Mouse (Mus musculus) frontal cortex, postnatal 36 days (tissue): ENCODE data around the gene Tuba1c.
A peak's percentile ranks its signal among the peaks of the same experiment; 100 is the strongest.
"Not testable (repeated sequence)": the region's sequence is repeated elsewhere in the genome, so short reads cannot be mapped to it uniquely, and the experiment has no call there.

Experiments
- DNase-seq, 2 experiments: peaks; one replicate each; pipeline ENCODE4 v3.0.0; 2022; ENCODE audit warnings: low spot score in 2 of 2

Tuba1c gene

GRCm38 (mm10) chr15:99056332-99056731 is 26.6 kb downstream of the Tuba1c start:
- DNase-seq: no peak

GRCm38 (mm10) chr15:99065557-99066165 is 36.0 kb downstream of the Tuba1c start:
- no peak for DNase-seq

- no peak for DNase-seq
Measured at GRCm38 (mm10) chr15:99071988-99072387, 42.3 kb downstream of the Tuba1c start.

GRCm38 (mm10) chr15:99074019-99074599 is 44.4 kb downstream of the Tuba1c start, which contains the start of gene Troap:
Gene Troap, plus strand, starts transcription at chr15:99074575.
- no peak for DNase-seq

- DNase-seq: peak; percentile 98 to 99
Measured at GRCm38 (mm10) chr15:99074600-99075333, 45.1 kb downstream of the Tuba1c start.

- not testable (repeated sequence) for DNase-seq
Measured at GRCm38 (mm10) chr15:99076011-99076410, 46.3 kb downstream of the Tuba1c start.

GRCm38 (mm10) chr15:99078181-99078910 is 48.7 kb downstream of the Tuba1c start:
- no peak for DNase-seq

- no peak for DNase-seq
Measured at GRCm38 (mm10) chr15:99079804-99080203, 50.1 kb downstream of the Tuba1c start.

- no peak for DNase-seq
Measured at GRCm38 (mm10) chr15:99082322-99082721, 52.6 kb downstream of the Tuba1c start.

- DNase-seq: no peak
Measured at GRCm38 (mm10) chr15:99082840-99083239, 53.1 kb downstream of the Tuba1c start.

- peak in 1 of 2 experiments; percentile 52 for DNase-seq
Measured at GRCm38 (mm10) chr15:99083258-99083657, 53.6 kb downstream of the Tuba1c start.

GRCm38 (mm10) chr15:99083867-99084557 is 54.3 kb downstream of the Tuba1c start:
- DNase-seq: no peak

- DNase-seq: no peak
Measured at GRCm38 (mm10) chr15:99084618-99085017, 54.9 kb downstream of the Tuba1c start.

GRCm38 (mm10) chr15:99085997-99086396 is 56.3 kb downstream of the Tuba1c start:
- DNase-seq: no peak

- no peak for DNase-seq
Measured at GRCm38 (mm10) chr15:99087253-99088075, 57.8 kb downstream of the Tuba1c start, which contains the start of gene C1ql4. Gene C1ql4, minus strand, starts transcription at chr15:99087817.
